Mouse (Mus musculus): ENCODE measurements around the gene Grn. TPM values are rescaled to one million over a fixed set of nuclear protein-coding genes. Genes with fewer than 3 reads are reported as not detected.

Gene Grn
- polyA plus RNA-seq, 1 experiment from 2014 or later: 215 TPM

DNA sequence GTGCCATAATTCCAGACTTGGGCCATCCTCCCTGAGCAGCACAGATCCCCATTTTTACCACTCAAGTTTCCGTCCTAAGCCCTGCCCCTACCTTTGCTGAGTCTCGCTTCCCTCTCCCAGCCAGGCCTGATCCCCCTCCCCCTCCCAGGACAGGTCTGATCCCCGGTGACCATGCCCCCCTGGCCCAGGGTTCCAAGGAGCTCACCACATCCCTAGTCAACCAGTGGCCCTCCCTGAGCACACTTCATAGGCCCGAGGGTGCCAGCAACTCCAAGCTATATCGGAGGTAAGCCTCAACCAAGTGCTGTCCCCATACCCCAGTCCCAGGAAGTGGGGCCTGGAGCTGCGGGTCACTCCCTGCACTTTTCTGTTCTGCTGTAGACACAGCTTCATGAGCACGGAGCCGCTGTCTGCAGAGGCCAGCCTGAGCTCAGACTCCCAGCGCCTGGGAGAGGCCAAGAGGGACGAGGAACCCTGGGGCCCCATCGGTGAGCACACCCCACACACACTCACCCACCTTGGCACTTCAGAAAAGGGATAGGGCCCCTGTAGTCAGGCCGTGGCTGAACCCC is 29.5 kb upstream of the Grn start:
- TF ChIP-seq EP300 (IDR thresholded peaks at IDR 0.05) (no peak), CTCF (IDR thresholded peaks at IDR 0.05) (no peak)
- Histone ChIP-seq H3K27ac (ENCODE audit: low read length) (no peak overlapping the region), H3K27me3 (replicated peaks; ENCODE audit: insufficient read depth, low read length) (peaks cover 21% of the 10 kb centered on the region; the same call in 1 of the 2 replicates), H3K4me2 (replicated peaks; ENCODE audit: low read depth, low read length) (no peak overlapping the region), H3K9me3 (ENCODE audit: low read length) (no peaks in the 10 kb centered on the region), H3K9ac (replicated peaks; ENCODE audit: low read depth) (no peak overlapping the region), H3K4me1 (ENCODE audit: insufficient read depth, low read depth, low read length) (peaks cover 4% of the 10 kb centered on the region; the same call in 1 of the 2 replicates), H3K4me3 (ENCODE audit: low read depth, low read length) (no peak overlapping the region), H3K36me3 (ENCODE audit: insufficient read depth, low read length) (peaks cover 10% of the 10 kb centered on the region)
- DNase-seq (ENCODE audit: low spot score) (no peak), ATAC-seq (no peak)
- WGBS: 18% methylated on average over 12 of the region's 12 CpGs

DNA sequence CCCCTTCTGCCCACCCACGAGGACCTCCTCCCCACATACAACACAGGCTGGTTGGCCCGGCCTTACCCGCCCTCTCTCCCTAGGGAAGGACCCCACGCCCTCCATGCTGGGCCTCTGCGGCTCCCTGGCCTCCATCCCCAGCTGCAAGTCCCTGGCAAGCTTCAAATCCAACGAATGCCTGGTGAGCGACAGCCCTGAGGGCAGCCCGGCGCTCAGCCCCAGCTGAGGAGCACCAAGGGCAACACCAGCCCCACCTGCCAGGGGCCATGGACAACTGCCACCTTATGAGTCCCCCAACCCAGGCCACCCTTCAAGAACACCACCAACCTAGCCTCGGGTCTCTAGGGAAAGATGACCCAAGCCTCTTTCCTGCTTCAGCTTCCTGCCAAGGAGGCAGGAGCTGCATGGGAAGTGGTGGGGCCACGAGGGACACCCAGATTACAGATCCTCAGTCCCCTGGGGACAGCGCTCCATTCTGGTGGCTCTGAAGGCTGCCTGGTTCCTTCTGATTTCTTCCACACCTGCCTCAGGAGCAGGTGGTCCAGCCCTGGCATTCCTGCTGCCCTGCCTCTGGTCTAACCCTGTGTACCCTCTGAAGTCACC is 28.1 kb upstream of the Grn start:
- no peak for ATAC-seq
- H3K9me3 ChIP-seq (ENCODE audit: low read length): no peaks in the 10 kb centered on the region
- 57% methylated on average over 11 of the region's 12 CpGs for WGBS
- H3K4me2 ChIP-seq (replicated peaks; ENCODE audit: low read depth, low read length): no peak overlapping the region
- H3K9ac ChIP-seq (replicated peaks; ENCODE audit: low read depth): no peak overlapping the region
- H3K4me1 ChIP-seq (ENCODE audit: insufficient read depth, low read depth, low read length): peaks cover 8% of the 10 kb centered on the region
- peaks cover 20% of the 10 kb centered on the region; the same call in 1 of the 2 replicates for H3K27me3 ChIP-seq (replicated peaks; ENCODE audit: insufficient read depth, low read length)
- TF ChIP-seq EP300 (IDR thresholded peaks at IDR 0.05) (no peak), CTCF (IDR thresholded peaks at IDR 0.05) (no peak)
- H3K4me3 ChIP-seq (ENCODE audit: low read depth, low read length): no peak overlapping the region
- H3K27ac ChIP-seq (ENCODE audit: low read length): no peak overlapping the region
- peaks cover 10% of the 10 kb centered on the region for H3K36me3 ChIP-seq (ENCODE audit: insufficient read depth, low read length)
- DNase-seq (ENCODE audit: low spot score): no peak

DNA sequence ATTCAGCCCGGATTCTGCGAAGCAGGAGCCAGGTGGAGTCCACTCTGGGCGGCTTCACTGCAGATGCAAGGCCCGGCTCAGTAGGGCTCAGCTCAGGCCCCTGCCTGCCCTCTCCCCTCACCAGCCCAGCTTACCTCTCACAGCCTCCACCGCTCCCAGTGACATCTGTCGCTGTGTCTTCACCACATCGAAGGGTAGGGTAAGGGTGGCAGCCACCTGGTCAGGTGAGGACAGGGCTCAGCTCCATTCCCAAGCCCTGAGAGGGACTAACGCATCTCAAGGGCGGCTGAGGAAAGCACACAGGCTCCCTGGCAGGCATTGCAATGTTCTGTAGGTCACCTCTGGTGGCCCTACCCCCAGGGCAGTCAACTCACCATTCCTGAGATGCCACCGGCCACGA is 26.5 kb upstream of the Grn start:
- no peak for TF ChIP-seq EP300 (IDR thresholded peaks at IDR 0.05)
- TF ChIP-seq CTCF (IDR thresholded peaks at IDR 0.05): no peak
- no peak for ATAC-seq

DNA sequence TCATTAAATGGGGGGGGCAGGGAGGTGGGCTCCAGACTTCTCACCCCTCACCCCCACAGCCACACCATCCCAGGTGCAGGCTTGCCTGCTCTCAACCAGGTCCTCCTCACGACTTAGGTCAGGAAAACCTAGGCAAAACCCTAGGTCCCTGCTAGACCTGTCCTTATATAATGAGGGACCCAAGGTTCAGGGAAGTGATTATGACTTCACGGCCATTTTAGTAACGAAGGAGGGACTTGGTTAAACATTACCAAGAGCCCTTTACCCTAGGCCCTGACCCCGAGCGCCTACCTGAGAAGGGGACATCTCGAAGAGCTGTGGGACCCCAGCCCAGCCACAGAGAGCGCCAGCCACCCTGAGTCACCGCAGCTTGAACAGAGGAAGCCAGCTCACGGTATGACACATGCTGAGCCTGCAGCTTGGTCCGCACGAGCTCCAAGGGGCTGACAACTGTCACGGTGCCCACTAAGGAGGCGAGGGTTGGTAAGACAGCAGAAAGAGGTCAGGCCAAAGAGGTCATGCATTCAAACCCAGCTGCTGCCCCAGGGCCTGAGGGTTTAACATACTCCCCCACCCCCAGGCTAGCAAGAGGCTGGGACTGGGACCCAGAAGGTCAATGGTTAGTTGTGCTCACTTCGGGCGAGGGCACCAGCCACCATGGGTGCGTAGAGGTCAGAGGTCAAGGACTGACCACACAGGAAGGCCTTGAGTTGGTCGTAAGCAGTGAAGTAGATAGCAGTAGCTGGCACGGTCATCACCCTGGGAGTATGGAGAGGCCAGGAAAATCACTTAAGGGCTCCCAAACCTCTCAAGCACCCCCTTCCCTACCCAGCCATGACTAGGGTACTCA is 25.7 kb upstream of the Grn start:
- peaks cover 12% of the 10 kb centered on the region; the same call in 1 of the 2 replicates for H3K27me3 ChIP-seq (replicated peaks; ENCODE audit: insufficient read depth, low read length)
- DNase-seq (ENCODE audit: low spot score) (peak; percentile 21), ATAC-seq (no peak)
- no peak overlapping the region for H3K9ac ChIP-seq (replicated peaks; ENCODE audit: low read depth)
- no peak overlapping the region for H3K4me3 ChIP-seq (ENCODE audit: low read depth, low read length)
- peaks cover 8% of the 10 kb centered on the region for H3K4me1 ChIP-seq (ENCODE audit: insufficient read depth, low read depth, low read length)
- H3K9me3 ChIP-seq (ENCODE audit: low read length): no peaks in the 10 kb centered on the region
- H3K27ac ChIP-seq (ENCODE audit: low read length): no peak overlapping the region
- no peak for TF ChIP-seq EP300 (IDR thresholded peaks at IDR 0.05)
- TF ChIP-seq CTCF (IDR thresholded peaks at IDR 0.05): no peak
- WGBS: 62% methylated on average over 18 of the region's 18 CpGs
- H3K36me3 ChIP-seq (ENCODE audit: insufficient read depth, low read length): peaks cover 10% of the 10 kb centered on the region
- H3K4me2 ChIP-seq (replicated peaks; ENCODE audit: low read depth, low read length): no peak overlapping the region

More for the DNA sequence above, 26.5 kb upstream of the Grn start:
- H3K4me2 ChIP-seq (replicated peaks; ENCODE audit: low read depth, low read length): no peak overlapping the region
- peaks cover 8% of the 10 kb centered on the region for H3K4me1 ChIP-seq (ENCODE audit: insufficient read depth, low read depth, low read length)
- H3K9me3 ChIP-seq (ENCODE audit: low read length): no peaks in the 10 kb centered on the region
- WGBS: 92% methylated on average over 11 of the region's 11 CpGs
- peaks cover 10% of the 10 kb centered on the region for H3K36me3 ChIP-seq (ENCODE audit: insufficient read depth, low read length)
- peaks cover 16% of the 10 kb centered on the region; the same call in 1 of the 2 replicates for H3K27me3 ChIP-seq (replicated peaks; ENCODE audit: insufficient read depth, low read length)
- no peak overlapping the region for H3K27ac ChIP-seq (ENCODE audit: low read length)
- no peak overlapping the region for H3K4me3 ChIP-seq (ENCODE audit: low read depth, low read length)
- DNase-seq (ENCODE audit: low spot score): no peak
- H3K9ac ChIP-seq (replicated peaks; ENCODE audit: low read depth): no peak overlapping the region

DNA sequence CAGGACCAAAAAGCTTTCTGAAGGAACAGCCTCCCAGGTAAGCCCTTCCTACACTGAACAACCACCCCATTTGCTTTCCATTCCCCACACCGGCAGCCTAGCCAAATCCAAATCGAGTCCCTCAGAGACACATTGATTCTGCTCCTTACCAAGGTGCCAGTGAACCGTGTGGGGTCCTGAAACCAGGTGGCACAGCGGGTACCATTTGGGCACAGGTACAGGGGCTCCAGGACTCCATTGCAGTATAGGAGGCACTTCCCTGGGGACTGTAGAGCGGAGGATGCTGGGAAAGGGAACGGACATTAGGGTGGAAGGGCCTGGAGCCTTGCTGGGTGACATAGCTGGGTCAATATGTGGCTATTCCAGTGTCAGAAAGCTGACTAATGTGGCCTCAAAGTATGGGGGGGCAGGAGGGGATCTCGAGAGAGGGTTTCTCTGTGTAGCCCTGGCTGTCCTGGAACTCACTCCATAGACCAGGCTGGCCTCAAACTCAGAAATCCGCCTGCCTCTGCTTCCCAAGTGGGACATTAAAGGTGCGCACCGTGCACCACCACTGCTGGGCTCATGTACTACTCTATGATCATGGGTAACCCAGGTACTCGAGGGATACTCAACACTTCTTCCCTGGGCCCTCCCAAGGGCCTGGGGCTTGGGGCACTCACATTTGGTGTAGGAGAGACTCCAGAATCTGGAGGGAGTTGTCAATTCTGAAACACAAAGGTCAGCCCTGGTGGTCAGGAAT is 24.4 kb upstream of the Grn start:
- Histone ChIP-seq H3K27me3 (replicated peaks; ENCODE audit: insufficient read depth, low read length) (0 out of 2 replicates have a peak, but pooled peaks cover 2% of the 10 kb centered on the region), H3K27ac (ENCODE audit: low read length) (no peak overlapping the region), H3K9me3 (ENCODE audit: low read length) (no peaks in the 10 kb centered on the region), H3K9ac (replicated peaks; ENCODE audit: low read depth) (no peak overlapping the region), H3K36me3 (ENCODE audit: insufficient read depth, low read length) (peaks cover 10% of the 10 kb centered on the region), H3K4me3 (ENCODE audit: low read depth, low read length) (no peak overlapping the region), H3K4me1 (ENCODE audit: insufficient read depth, low read depth, low read length) (peaks cover 4% of the 10 kb centered on the region; the same call in 1 of the 2 replicates), H3K4me2 (replicated peaks; ENCODE audit: low read depth, low read length) (peak overlapping the region; percentile 68; the same call in 1 of the 2 replicates)
- DNase-seq (ENCODE audit: low spot score): no peak
- TF ChIP-seq CTCF (IDR thresholded peaks at IDR 0.05) (no peak), EP300 (IDR thresholded peaks at IDR 0.05) (no peak)
- WGBS: 79% methylated on average over 11 of the region's 11 CpGs
- no peak for ATAC-seq
